Mouse (Mus musculus): ENCODE measurements at regions not wholly inside any gene's neighbourhood (a gene's known extent, or its start where the extent isn't known, plus 50 kb on each side); places are given as distances from the start of the nearest gene placed in this dataset.

GRCm38 (mm10) chr3:81589109-81589508, 343.3 kb upstream of the Ctso start:
- Histone ChIP-seq H3K27me3 (no peaks in the 10 kb centered on the region), H3K4me2 (no peak overlapping the region), H3K9ac (no peak overlapping the region), H3K27ac (no peak overlapping the region), H3K4me3 (no peak overlapping the region), H3K36me3 (ENCODE audit: poor library complexity, severe bottlenecking) (no peaks in the 10 kb centered on the region), H3K4me1 (no peaks in the 10 kb centered on the region), H3K9me3 (replicated peaks) (no peaks in the 10 kb centered on the region; the same call in 1 of the 2 replicates)
- no peak for ATAC-seq
- 87% methylated on average over 3 of the region's 3 CpGs for WGBS

- H3K27me3 ChIP-seq, result no peaks in the 10 kb centered on the region
- WGBS, result 61% methylated on average over 2 of the region's 2 CpGs
These were observed 303.2 kb upstream of the Ctso start for GRCm38 (mm10) chr3:81629157-81629556.

DNA sequence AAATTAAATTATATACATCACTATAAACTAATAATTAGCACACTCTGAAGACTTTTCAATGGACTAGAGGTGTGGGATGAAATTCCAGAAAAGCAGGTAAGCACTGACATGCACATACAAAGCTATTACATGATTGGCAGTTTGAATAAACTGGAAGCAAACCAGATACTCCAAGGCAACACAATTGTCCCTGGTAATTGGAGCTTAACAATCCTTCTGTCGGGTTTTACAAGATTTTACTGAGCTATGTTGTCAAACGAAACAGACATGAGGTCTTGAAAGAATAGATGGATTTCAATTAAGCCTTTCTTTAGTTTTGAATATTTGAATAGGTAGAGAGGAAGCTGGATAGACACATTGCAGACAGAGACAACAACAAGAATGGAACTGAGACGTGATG, 273.9 kb upstream of the Ctso start:
- H3K9me3 ChIP-seq (replicated peaks), result no peaks in the 10 kb centered on the region
- no peak overlapping the region for H3K9ac ChIP-seq
- no peak overlapping the region for H3K4me3 ChIP-seq
- ATAC-seq, result no peak
- 12% methylated on average over 3 of the region's 3 CpGs for WGBS
- no peaks in the 10 kb centered on the region for H3K27me3 ChIP-seq
- H3K4me2 ChIP-seq, result no peak overlapping the region
- H3K27ac ChIP-seq, result no peak overlapping the region
- peaks cover 9% of the 10 kb centered on the region for H3K4me1 ChIP-seq
- H3K36me3 ChIP-seq (ENCODE audit: poor library complexity, severe bottlenecking), result no peaks in the 10 kb centered on the region

More at GRCm38 (mm10) chr3:81629157-81629556, 303.2 kb upstream of the Ctso start:
- H3K36me3 ChIP-seq (ENCODE audit: poor library complexity, severe bottlenecking), result no peaks in the 10 kb centered on the region
- no peak overlapping the region for H3K4me2 ChIP-seq
- H3K27ac ChIP-seq, result no peak overlapping the region
- H3K4me1 ChIP-seq, result no peaks in the 10 kb centered on the region
- no peak overlapping the region for H3K9ac ChIP-seq
- H3K9me3 ChIP-seq (replicated peaks), result no peaks in the 10 kb centered on the region
- H3K4me3 ChIP-seq, result no peak overlapping the region
- no peak for ATAC-seq

- H3K9ac ChIP-seq, result no peak overlapping the region
- H3K9me3 ChIP-seq (replicated peaks), result no peaks in the 10 kb centered on the region
- H3K27ac ChIP-seq, result no peak overlapping the region
- 14% methylated on average over 1 of the region's 1 CpGs for WGBS
- H3K4me2 ChIP-seq, result no peak overlapping the region
- peaks cover 9% of the 10 kb centered on the region for H3K4me1 ChIP-seq
- peak; percentile 90 for ATAC-seq
- H3K36me3 ChIP-seq (ENCODE audit: poor library complexity, severe bottlenecking), result no peaks in the 10 kb centered on the region
- no peaks in the 10 kb centered on the region for H3K27me3 ChIP-seq
- H3K4me3 ChIP-seq, result no peak overlapping the region
These were observed 270.8 kb upstream of the Ctso start for GRCm38 (mm10) chr3:81661620-81662019.

GRCm38 (mm10) chr3:81666262-81666661, 266.1 kb upstream of the Ctso start:
- no peak for ATAC-seq
- no peaks in the 10 kb centered on the region for H3K36me3 ChIP-seq (ENCODE audit: poor library complexity, severe bottlenecking)
- peaks cover 6% of the 10 kb centered on the region for H3K4me1 ChIP-seq
- no peaks in the 10 kb centered on the region for H3K27me3 ChIP-seq
- no peak overlapping the region for H3K4me3 ChIP-seq
- no peak overlapping the region for H3K9ac ChIP-seq
- 40% methylated on average over 2 of the region's 2 CpGs for WGBS
- H3K27ac ChIP-seq, result no peak overlapping the region
- H3K4me2 ChIP-seq, result no peak overlapping the region
- no peaks in the 10 kb centered on the region for H3K9me3 ChIP-seq (replicated peaks)

GRCm38 (mm10) chr3:81676570-81676969, 255.8 kb upstream of the Ctso start:
- Histone ChIP-seq H3K4me3 (no peak overlapping the region), H3K27ac (no peak overlapping the region), H3K27me3 (no peaks in the 10 kb centered on the region), H3K36me3 (ENCODE audit: poor library complexity, severe bottlenecking) (no peaks in the 10 kb centered on the region), H3K9ac (no peak overlapping the region), H3K9me3 (replicated peaks) (no peaks in the 10 kb centered on the region), H3K4me2 (no peak overlapping the region), H3K4me1 (no peaks in the 10 kb centered on the region)
- 67% methylated on average over 1 of the region's 1 CpGs for WGBS
- ATAC-seq, result no peak

DNA sequence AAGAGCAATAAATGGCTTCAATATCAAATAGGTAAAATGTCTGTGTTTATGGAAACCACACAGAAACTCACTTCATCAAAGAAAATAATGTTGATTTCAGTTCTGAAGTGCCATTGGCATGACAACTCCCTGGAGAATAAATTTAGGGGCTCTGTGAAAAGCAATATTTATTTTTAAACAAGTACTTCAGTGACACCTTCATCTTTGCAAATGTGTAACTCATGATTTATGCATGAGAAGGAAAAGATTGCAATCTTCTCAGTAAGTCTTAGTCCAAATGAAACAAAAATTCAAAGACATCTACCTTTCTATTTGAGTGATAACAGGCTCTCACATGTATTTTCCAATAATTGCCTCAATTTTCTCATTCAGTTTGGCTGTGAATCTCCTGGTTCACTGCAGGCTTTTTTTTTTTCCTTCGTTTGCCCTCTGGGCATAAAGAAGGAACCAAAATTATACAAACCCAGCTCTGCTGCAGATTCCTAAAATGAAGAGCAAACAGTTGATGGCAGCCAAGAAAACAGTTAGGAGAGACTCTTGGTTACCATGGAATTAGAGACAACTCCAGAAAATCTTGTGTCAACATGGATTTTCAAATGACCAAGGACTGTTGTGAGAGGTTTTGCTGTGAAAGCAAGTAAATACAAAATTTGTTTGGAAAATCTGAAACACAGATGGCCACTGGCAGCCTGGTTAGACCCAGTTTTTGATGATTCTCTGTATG, 230.3 kb upstream of the Ctso start:
- Histone ChIP-seq H3K4me2 (no peak overlapping the region), H3K9ac (no peak overlapping the region), H3K4me3 (no peak overlapping the region), H3K9me3 (replicated peaks) (no peaks in the 10 kb centered on the region), H3K27ac (no peak overlapping the region), H3K36me3 (ENCODE audit: poor library complexity, severe bottlenecking) (no peaks in the 10 kb centered on the region), H3K27me3 (no peaks in the 10 kb centered on the region), H3K4me1 (no peaks in the 10 kb centered on the region)
- ATAC-seq, result no peak
- 58% methylated on average over 1 of the region's 1 CpGs for WGBS

DNA sequence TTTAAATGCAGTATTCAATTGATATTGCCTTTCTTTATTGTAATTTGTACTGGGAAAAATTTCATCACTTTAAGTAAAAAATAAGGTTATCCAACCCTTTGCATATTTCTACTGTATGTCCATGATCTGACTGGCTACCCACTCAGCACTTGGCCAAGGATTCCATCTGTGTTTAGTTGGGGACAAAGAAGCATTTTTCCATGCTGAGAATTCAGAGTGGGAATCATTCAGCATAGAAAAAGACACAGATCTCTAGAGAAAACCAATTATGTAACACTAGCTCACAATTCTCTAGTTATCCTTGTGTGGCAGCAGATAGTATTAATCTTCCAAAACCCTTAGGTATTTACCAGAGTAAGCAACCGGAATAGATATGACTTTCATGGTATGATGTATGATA, 213.5 kb upstream of the Ctso start:
- Histone ChIP-seq H3K4me1 (no peaks in the 10 kb centered on the region), H3K36me3 (ENCODE audit: poor library complexity, severe bottlenecking) (no peaks in the 10 kb centered on the region)
- WGBS, result 89% methylated on average over 1 of the region's 1 CpGs

GRCm38 (mm10) chr3:81735463-81735862, 196.9 kb upstream of the Ctso start:
- no peaks in the 10 kb centered on the region for H3K9me3 ChIP-seq (replicated peaks)

More for the DNA sequence above, 213.5 kb upstream of the Ctso start:
- no peak overlapping the region for H3K4me2 ChIP-seq
- H3K4me3 ChIP-seq, result no peak overlapping the region
- ATAC-seq, result no peak
- no peaks in the 10 kb centered on the region for H3K27me3 ChIP-seq
- H3K27ac ChIP-seq, result no peak overlapping the region
- no peak overlapping the region for H3K9ac ChIP-seq
- no peaks in the 10 kb centered on the region for H3K9me3 ChIP-seq (replicated peaks)

GRCm38 (mm10) chr3:81736838-81737237, 195.6 kb upstream of the Ctso start:
- no peak overlapping the region for H3K4me3 ChIP-seq
- H3K36me3 ChIP-seq (ENCODE audit: poor library complexity, severe bottlenecking), result no peaks in the 10 kb centered on the region
- H3K4me1 ChIP-seq, result no peaks in the 10 kb centered on the region
- H3K4me2 ChIP-seq, result no peak overlapping the region
- ATAC-seq, result no peak
- H3K9ac ChIP-seq, result no peak overlapping the region
- H3K27me3 ChIP-seq, result no peaks in the 10 kb centered on the region
- H3K9me3 ChIP-seq (replicated peaks), result no peaks in the 10 kb centered on the region
- H3K27ac ChIP-seq, result no peak overlapping the region

More at GRCm38 (mm10) chr3:81735463-81735862, 196.9 kb upstream of the Ctso start:
- no peak overlapping the region for H3K9ac ChIP-seq
- no peaks in the 10 kb centered on the region for H3K4me1 ChIP-seq
- H3K27ac ChIP-seq, result no peak overlapping the region
- H3K4me3 ChIP-seq, result no peak overlapping the region
- no peak overlapping the region for H3K4me2 ChIP-seq
- WGBS, result 69% methylated on average over 8 of the region's 8 CpGs
- peak; percentile 58; the same call in 1 of the 2 replicates for ATAC-seq
- H3K27me3 ChIP-seq, result no peaks in the 10 kb centered on the region
- H3K36me3 ChIP-seq (ENCODE audit: poor library complexity, severe bottlenecking), result no peaks in the 10 kb centered on the region

GRCm38 (mm10) chr3:81742124-81742523, 190.3 kb upstream of the Ctso start:
- no peak overlapping the region for H3K4me3 ChIP-seq
- no peak for ATAC-seq
- 59% methylated on average over 5 of the region's 5 CpGs for WGBS

DNA sequence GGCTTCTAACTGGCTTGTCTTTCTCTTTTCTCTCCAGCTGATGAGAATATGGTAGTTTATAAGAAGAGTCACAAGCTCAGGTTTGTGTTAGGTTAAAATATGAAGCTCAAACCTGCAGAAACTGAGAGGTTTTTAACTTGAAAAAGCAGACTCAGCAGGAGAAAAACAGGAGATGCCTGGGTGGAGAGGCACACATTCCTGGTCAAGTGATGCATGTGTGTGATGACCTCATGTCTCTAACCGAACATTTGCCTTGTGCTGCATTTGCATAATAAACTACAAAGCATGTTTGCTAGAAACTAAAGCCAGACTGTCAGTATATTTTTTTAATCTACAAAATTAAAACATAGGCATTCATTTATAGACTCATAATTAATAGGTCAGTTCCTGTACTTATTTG, 182.2 kb upstream of the Ctso start:
- no peak overlapping the region for H3K9ac ChIP-seq
- no peak overlapping the region for H3K27ac ChIP-seq
- H3K4me1 ChIP-seq, result no peaks in the 10 kb centered on the region
- H3K4me3 ChIP-seq, result no peak overlapping the region
- H3K4me2 ChIP-seq, result no peak overlapping the region
- WGBS, result 50% methylated on average over 1 of the region's 1 CpGs
- ATAC-seq, result no peak
- H3K9me3 ChIP-seq (replicated peaks), result no peaks in the 10 kb centered on the region
- no peaks in the 10 kb centered on the region for H3K27me3 ChIP-seq
- no peaks in the 10 kb centered on the region for H3K36me3 ChIP-seq (ENCODE audit: poor library complexity, severe bottlenecking)

More at GRCm38 (mm10) chr3:81742124-81742523, 190.3 kb upstream of the Ctso start:
- H3K36me3 ChIP-seq (ENCODE audit: poor library complexity, severe bottlenecking), result no peaks in the 10 kb centered on the region
- no peak overlapping the region for H3K4me2 ChIP-seq
- no peak overlapping the region for H3K9ac ChIP-seq
- no peaks in the 10 kb centered on the region for H3K4me1 ChIP-seq
- H3K9me3 ChIP-seq (replicated peaks), result no peaks in the 10 kb centered on the region
- no peak overlapping the region for H3K27ac ChIP-seq
- no peaks in the 10 kb centered on the region for H3K27me3 ChIP-seq

- WGBS, result 85% methylated on average over 4 of the region's 4 CpGs
- Histone ChIP-seq H3K4me1 (no peaks in the 10 kb centered on the region), H3K27ac (no peak overlapping the region), H3K9ac (no peak overlapping the region), H3K9me3 (replicated peaks) (no peaks in the 10 kb centered on the region), H3K36me3 (ENCODE audit: poor library complexity, severe bottlenecking) (no peaks in the 10 kb centered on the region), H3K4me2 (no peak overlapping the region), H3K27me3 (no peaks in the 10 kb centered on the region), H3K4me3 (no peak overlapping the region)
- no peak for ATAC-seq
These were observed 179.4 kb upstream of the Ctso start for GRCm38 (mm10) chr3:81752955-81753354.
